Mouse (Mus musculus): Measurements from ENCODE around the gene Unc13b. TPM values are rescaled to one million over a fixed set of nuclear protein-coding genes. Genes with fewer than 3 reads are reported as not detected.

Gene Unc13b
- polyA plus RNA-seq (2015; fragmentation: Nextera tagmentation; extraction: Ambion mirVana), result 0.78 and 0.81 TPM in 2 replicates

DNA sequence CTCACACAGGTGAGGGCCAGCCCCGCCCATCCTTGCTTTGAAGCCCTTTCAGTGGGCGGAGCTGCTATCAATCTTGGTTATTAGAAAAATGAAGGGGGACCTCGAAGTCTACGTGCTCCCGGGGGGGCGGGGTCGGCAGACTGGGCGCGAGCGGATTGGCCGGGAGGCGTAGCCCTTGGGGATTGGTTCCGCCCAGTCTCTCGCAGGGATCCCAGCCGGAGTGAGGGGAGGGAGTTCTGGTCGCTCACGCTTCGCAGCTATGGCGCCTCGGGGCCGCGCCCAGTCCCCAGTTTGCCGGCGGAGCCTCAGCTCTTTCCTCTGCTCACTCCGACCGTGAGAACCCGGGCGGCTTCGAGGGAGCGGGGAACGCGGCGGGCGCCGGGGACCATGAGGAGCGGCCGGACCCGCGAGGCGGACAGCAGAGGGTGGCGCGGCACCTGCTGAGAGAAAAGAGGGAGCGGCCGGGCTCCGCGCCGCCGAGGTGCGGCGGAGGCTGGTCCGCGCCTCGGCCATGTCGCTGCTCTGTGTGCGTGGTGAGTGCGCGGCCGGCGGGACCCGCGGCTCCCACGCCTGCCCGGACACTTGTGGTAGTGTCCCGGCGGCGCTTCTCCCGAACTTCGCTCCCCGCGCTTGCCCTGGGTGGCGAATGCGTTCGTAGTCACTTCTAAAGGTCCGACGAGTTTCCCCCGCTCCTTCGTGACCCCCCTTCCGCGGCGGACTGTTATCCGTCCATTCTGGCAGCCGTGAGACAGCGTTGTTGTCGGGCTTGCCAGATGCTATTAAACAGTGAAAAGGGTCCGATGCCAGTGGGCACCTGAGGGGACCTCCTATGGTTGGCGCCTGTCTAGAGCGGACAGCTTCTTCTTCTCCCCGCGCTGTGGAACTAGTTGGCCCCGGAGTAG is at the start of gene Unc13b:
Unc13b (plus strand) TSS at position 201 of the 902 bp plus-strand sequence.

DNA sequence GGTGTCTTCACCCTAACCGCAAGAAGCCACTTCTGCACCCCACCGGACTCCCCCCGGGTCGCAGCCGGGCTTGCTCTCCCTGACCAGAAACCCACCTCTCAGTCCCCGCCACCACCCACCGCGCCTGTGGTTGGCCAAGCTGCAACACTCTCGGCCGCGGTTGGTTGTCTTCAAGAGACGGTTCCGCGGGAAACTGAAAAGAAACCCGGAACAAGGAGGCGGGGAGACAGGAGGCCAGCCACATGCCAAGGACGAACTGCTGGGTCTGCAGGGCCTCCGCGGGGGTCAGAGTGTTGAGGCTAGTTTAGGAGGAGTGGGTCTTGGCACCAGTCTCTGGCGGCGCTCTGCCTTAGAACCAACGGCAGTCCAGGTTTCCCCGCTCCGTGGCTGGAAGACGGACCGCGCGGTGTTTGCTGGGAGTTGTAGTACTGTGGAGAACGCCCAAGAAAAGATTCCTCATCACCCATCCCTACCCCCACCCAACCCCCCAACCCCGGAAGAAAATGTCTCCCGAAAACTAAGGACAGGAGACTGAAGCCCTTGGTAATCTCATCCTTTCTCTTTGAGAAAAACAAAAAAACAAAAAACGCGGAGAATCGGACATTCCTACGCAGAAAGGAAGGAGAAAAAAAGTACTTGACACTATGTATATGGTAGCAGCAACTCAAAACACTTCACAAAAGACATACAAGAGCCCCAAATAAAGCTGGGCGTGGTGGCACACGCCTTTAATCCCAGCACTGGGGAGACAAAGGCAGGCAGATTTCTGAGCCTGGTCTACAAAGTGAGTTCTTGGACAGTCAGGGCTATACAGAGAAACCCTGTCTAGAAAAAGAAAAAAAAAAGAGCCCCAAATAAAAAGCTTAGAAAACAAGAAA is 48.4 kb upstream of the Unc13b start, which contains the start of gene Fancg:
Fancg (minus strand) TSS at position 346 of the 878 bp plus-strand sequence.

DNA sequence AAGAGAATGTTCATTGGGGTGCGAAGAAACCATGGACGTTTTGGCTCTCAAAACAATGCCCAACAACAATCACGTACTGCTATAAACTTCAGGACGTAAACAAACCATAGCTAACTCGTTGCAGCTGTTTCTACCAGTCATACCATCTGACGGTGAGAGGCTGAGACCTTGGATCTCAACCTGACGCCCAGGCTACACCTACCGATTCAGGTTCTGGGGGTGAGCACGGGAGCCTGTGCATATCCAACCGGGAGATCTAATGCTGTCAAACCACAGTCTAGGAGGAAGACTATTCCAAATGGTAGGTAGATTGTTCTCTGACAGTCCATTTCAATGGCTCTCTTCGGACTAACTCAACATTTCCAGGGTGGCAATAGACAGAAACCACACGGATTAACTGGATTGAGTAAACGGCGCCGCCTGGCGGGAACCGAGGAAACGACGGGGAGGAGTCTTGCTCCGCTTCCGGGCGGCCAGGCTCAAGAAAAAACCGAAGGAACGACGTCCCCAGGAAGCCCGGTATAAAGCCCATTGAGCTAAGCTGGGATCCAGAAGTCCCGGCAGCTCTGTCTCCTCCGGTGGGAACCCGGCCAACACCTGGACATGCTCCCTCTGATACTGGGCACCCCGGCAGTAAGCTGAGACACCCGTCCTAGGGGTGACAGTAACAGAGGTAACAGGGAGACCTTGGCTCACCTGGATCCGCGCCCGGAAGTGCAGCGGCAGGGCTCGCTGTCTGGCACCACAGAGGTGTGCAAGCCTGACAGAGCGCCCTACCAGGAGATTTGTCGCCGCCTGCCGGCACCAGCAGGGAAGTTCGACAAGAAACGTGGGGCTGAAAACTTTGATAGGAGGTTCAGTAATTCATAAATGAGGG is 33.4 kb upstream of the Unc13b start, which contains the start of gene Pigo:
Pigo (minus strand) TSS at position 736 of the 877 bp plus-strand sequence.

DNA sequence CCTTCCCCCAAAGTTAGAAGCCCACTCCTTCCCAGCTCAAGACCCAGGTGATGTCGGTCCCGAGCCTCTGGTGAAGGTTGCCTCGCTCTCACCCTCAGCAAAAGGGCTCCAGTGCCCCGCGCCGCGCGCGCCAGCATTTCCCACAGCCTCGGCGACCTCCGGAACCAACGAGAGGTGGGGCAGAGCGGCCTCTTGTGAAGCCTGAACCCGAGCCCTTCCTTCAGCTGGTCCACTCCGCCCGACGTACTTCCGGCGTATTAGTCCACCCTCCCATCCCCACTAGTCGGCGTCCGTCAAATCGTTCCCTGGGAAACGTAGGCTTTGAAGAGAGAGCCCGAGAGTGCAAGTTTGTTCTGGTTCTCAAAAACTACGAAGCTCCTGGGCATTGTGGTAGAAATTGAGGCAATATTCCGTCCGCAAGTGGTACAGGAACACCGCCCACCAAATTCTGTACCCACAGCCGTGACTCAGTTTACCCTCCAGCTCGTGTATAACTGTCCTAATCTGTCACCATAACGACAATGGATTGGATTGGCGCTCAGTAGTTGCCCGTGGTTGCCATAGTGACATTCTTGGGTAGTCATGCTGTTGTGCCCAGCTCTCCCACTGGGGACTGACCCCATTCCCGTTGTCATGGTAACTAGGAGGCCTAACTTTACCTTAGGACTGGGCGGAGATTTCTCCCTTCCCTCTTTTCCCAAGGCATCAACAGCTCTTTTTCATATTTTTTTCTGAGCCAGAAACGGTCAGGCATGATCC is 27.3 kb upstream of the Unc13b start, which contains the start of gene Stoml2:
Stoml2 (minus strand) TSS at position 474 of the 759 bp plus-strand sequence.

DNA sequence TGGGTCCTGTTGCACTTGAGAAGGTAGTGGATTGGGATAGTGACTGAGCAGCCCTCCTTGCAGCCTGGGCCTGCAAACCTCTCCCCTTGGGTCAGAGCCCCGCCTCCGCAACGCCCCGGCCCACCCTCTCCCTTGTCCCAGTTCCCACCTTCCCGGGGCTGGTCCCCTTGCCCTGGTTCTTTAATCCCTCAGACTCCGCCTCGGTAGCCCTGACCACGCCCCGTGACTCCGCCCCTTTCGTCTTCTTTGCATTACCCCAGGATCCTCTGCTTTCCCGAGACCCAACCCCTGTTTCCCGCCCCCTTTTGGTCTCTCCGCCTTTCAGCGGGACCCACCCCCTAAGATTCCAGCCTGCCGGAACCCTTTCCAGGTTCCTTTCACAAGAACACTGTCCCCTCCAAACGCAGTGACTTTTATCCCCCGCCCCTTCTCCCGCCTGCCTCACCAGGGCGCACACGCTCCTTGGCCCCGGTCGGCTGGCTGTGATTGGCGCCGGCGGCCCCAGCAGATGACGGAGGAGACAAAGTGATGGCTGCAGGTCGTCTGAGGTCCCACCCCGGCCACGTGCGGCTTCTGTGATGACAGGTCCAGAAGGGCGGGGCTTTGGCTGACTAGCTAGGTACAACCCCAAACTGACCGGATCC is 13.0 kb upstream of the Unc13b start, which contains the start of gene Fam214b:
Fam214b (minus strand) TSS at position 562 of the 644 bp plus-strand sequence.

DNA sequence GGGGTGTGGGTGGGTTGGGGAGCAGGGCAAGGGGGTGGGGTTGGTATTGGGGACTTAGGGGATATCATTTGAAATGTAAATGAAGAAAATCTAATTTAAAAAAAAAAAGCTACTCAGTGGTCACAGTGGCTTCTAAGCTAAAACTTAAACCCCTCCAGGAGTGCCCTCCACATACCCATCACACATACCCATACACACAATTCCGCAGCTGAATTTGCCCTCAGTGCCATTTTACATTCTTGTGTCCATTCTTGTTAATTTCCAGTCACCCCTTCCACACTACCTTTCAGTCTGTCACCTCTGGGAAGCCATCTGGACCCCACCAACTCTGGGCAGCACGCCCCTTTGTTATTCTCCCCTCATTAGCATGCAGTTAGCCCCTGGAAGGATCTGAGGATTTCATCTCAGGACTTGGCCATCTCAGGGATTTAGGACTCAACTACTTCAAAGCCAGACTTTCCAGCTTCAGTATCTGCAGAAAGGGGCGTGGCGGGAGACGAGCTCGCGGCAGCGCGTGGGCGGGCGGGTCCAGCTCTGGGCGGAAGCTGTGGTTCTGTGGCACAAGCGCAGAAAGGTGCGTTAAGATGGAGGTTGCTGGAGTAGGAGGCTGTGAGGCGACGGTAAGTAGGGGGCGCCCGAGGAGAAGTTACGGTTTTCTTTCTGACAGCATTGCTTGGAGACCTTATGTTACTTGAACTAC is 208.0 kb downstream of the Unc13b start, which contains the start of gene Atp8b5:
Atp8b5 (plus strand) TSS at position 537 of the 700 bp plus-strand sequence.

Other genes with a start within 250 kb of the Unc13b start
- not detected in 2 replicates for gene Fam205a1, start 205.1 kb upstream of the Unc13b start, polyA plus RNA-seq (2015; fragmentation: Nextera tagmentation; extraction: Ambion mirVana)
- 0.04 TPM in 1 of 2 replicates, not detected in the other for gene Gm12394, start 202.2 kb upstream of the Unc13b start, polyA plus RNA-seq (2015; fragmentation: Nextera tagmentation; extraction: Ambion mirVana)
- gene Fam205c, start 184.7 kb upstream of the Unc13b start, polyA plus RNA-seq (2015; fragmentation: Nextera tagmentation; extraction: Ambion mirVana), result 0.21 TPM in 1 of 2 replicates, not detected in the other
- 0.51 and 0.73 TPM in 2 replicates for gene Phf24, start 142.3 kb upstream of the Unc13b start, polyA plus RNA-seq (2015; fragmentation: Nextera tagmentation; extraction: Ambion mirVana)
- gene Dnajb5, start 109.1 kb upstream of the Unc13b start, polyA plus RNA-seq (2015; fragmentation: Nextera tagmentation; extraction: Ambion mirVana), result 16.7 and 18.6 TPM in 2 replicates
- gene 1700022I11Rik, start 89.3 kb upstream of the Unc13b start, polyA plus RNA-seq (2015; fragmentation: Nextera tagmentation; extraction: Ambion mirVana), result 0.32 and 0.42 TPM in 2 replicates
- 372 and 383 TPM in 2 replicates for gene Vcp, start 58.4 kb upstream of the Unc13b start, polyA plus RNA-seq (2015; fragmentation: Nextera tagmentation; extraction: Ambion mirVana)
- gene Fancg, start 48.4 kb upstream of the Unc13b start, polyA plus RNA-seq (2015; fragmentation: Nextera tagmentation; extraction: Ambion mirVana), result 3.5 and 4.0 TPM in 2 replicates
- gene Pigo, start 33.1 kb upstream of the Unc13b start, polyA plus RNA-seq (2015; fragmentation: Nextera tagmentation; extraction: Ambion mirVana), result 8.2 and 8.5 TPM in 2 replicates
- gene Stoml2, start 27.2 kb upstream of the Unc13b start, polyA plus RNA-seq (2015; fragmentation: Nextera tagmentation; extraction: Ambion mirVana), result 162 and 173 TPM in 2 replicates
- gene Fam214b, start 12.7 kb upstream of the Unc13b start, polyA plus RNA-seq (2015; fragmentation: Nextera tagmentation; extraction: Ambion mirVana), result 8.8 and 9.5 TPM in 2 replicates
- 1.0 and 2.4 TPM in 2 replicates for gene Atp8b5, start 208.2 kb downstream of the Unc13b start, polyA plus RNA-seq (2015; fragmentation: Nextera tagmentation; extraction: Ambion mirVana)